ENCODE assay signal across 26 mouse cellular contexts in genomic region chr8:106039605-106040004, GRCm38 (mm10). TPM values are rescaled to one million over a fixed set of nuclear protein-coding genes. Genes with fewer than 3 reads are reported as not detected.
"Had no signal": no experiment of that assay in that cellular context is flagged by ENCODE, and none has a peak within 500 bp of the region (broad histone marks: within the 10 kb centered on the region; RNA-seq: fewer than 3 reads in every experiment).

No protein-coding gene starts in this region.

- H3K4me3 ChIP-seq: left cerebral cortex, adult 2 months; liver, embryonic 13.5 days; myocyte; neural tube, embryonic 13.5 days had no signal

- H3K9ac ChIP-seq: liver, embryonic 13.5 days; lung, embryonic 14.5 days; neural tube, embryonic 13.5 days had no signal

- H3K27ac ChIP-seq: kidney, postnatal 0 days; left cerebral cortex, adult 2 months; liver, embryonic 13.5 days; macrophage; neural tube, embryonic 13.5 days; stomach, postnatal 0 days had no signal

- H3K27me3 ChIP-seq: liver, embryonic 13.5 days; neural tube, embryonic 13.5 days had no signal

- H3K4me2 ChIP-seq: liver, embryonic 13.5 days; lung, embryonic 14.5 days; midbrain, embryonic 11.5 days; neural tube, embryonic 13.5 days had no signal

- DNase-seq: kidney, adult 18-20 months; kidney, postnatal 25 days; layer of hippocampus, postnatal 36 days; liver, embryonic 13.5 days; lung, embryonic 14.5 days; midbrain, embryonic 14.5 days; right cerebral cortex, postnatal 25 days; spleen, adult 18-20 months had no signal

- H3K9me3 ChIP-seq: liver, embryonic 13.5 days; neural tube, embryonic 13.5 days had no signal

RNA-seq across cellular contexts. Expression of gene Dpep2nb, which starts 33.8 kb away (rescaled TPM):
- total RNA-seq: layer of hippocampus, adult 8-10 months; layer of hippocampus, postnatal 10 days; left cerebral cortex, adult 2 months; left cerebral cortex, postnatal 10 days; liver, adult 2 months; megakaryocyte-erythroid progenitor cell, adult 5-6 weeks; midbrain, postnatal 0 days had no signal
- polyA plus RNA-seq: kidney, postnatal 0 days; large intestine, adult 2 months; limb, embryonic 11.5 days; liver, adult 2 months; liver, embryonic 13.5 days; liver, embryonic 16.5 days; lung, embryonic 14.5 days; lung, postnatal 0 days; macrophage; midbrain, embryonic 11.5 days; midbrain, embryonic 14.5 days; midbrain, postnatal 0 days; myocyte; stomach, postnatal 0 days; thymus, adult 2 months had no signal
